Mouse (Mus musculus) kidney, adult 2 months (tissue): Measurements from ENCODE around the gene Galns. TPM values are rescaled to one million over a fixed set of nuclear protein-coding genes. Genes with fewer than 3 reads are reported as not detected.

Source experiments
- DNase-seq: peaks from one replicate; pipeline ENCODE4 v3.0.0; 2021
- H3K27ac ChIP-seq: fragments of 200-500 bp; 2 replicates; pipeline ENCODE4 v1.5.1; 2012; ENCODE audit warnings: low read depth, low read length, control low read depth, inconsistent platforms; ENCODE audit not compliant: insufficient read depth
- H3K27me3 ChIP-seq: fragments of 200-500 bp; replicated peaks from 2 replicates; pipeline ENCODE4 v1.6.1; 2012; ENCODE audit warnings: mild to moderate bottlenecking, moderate library complexity, low read length, inconsistent platforms; ENCODE audit not compliant: control insufficient read depth, insufficient read depth
- H3K36me3 ChIP-seq: fragments of 200-500 bp; 2 replicates; pipeline ENCODE4 v1.6.1; 2012; ENCODE audit warnings: mild to moderate bottlenecking, moderate library complexity, low read length, inconsistent platforms; ENCODE audit not compliant: control insufficient read depth, insufficient read depth
- H3K4me1 ChIP-seq: fragments of 200-500 bp; 2 replicates; pipeline ENCODE4 v1.6.1; 2011; ENCODE audit warnings: low read length; ENCODE audit not compliant: control insufficient read depth, insufficient read depth
- H3K4me3 ChIP-seq: fragments of 200-500 bp; 2 replicates; pipeline ENCODE4 v1.5.1; 2011; ENCODE audit warnings: mild to moderate bottlenecking, low read depth, low read length, control low read depth; ENCODE audit not compliant: insufficient read depth
- CTCF ChIP-seq: fragments of 200-500 bp; conservative IDR thresholded peaks from 2 replicates; pipeline ENCODE4 v1.5.1; 2011; ENCODE audit warnings: low read depth, mild to moderate bottlenecking, control low read depth, low read length, moderate library complexity, mixed read lengths; ENCODE audit not compliant: insufficient read depth, insufficient read length
- POLR2A ChIP-seq: fragments of 200-500 bp; IDR thresholded peaks from one replicate; pipeline ENCODE4 v1.6.1; 2011; ENCODE audit warnings: low read depth, low read length, control low read depth
- WGBS: fragments of 180-500 bp; shearing (Covaris S2); methylation state at CpG from one replicate; pipeline ENCODE4 v1.1.7; 2018; 5-methylcytosine and 5-hydroxymethylcytosine counted together
- polyA plus RNA-seq: library from polyadenylated mRNA; depleted of rRNA; stranded (reverse); fragments of >200 nt; gene quantifications from 2 replicates; pipeline ENCODE4 v1.2.3, GENCODE M21; 2012

Galns gene
- polyA plus RNA-seq, 1 experiment = 36.2 TPM

- no peak overlapping the region for H3K4me3 ChIP-seq
- H3K27ac ChIP-seq = no peak overlapping the region
- no peaks in the 10 kb centered on the region for H3K36me3 ChIP-seq
- 55% methylated on average over 7 of the region's 7 CpGs for WGBS
- H3K27me3 ChIP-seq = no peaks in the 10 kb centered on the region
- TF ChIP-seq POLR2A (no peak), CTCF (no peak)
- H3K4me1 ChIP-seq = peaks cover 19% of the 10 kb centered on the region
- DNase-seq = peak; percentile 32
These were observed 32.1 kb downstream of the Galns start for GRCm38 (mm10) chr8:122579196-122579595.

- H3K36me3 ChIP-seq = no peaks in the 10 kb centered on the region
- no peak for DNase-seq
- H3K27me3 ChIP-seq = no peaks in the 10 kb centered on the region
- H3K4me1 ChIP-seq = peaks cover 19% of the 10 kb centered on the region
- no peak overlapping the region for H3K27ac ChIP-seq
- TF ChIP-seq CTCF (no peak), POLR2A (no peak)
- no peak overlapping the region; the same call in 1 of the 2 replicates for H3K4me3 ChIP-seq
- WGBS = 45% methylated on average over 10 of the region's 10 CpGs
These were observed 34.1 kb downstream of the Galns start for GRCm38 (mm10) chr8:122577116-122577515.

- peak; percentile 98 for DNase-seq
- no peaks in the 10 kb centered on the region for H3K27me3 ChIP-seq
- WGBS = under 1% methylated on average over 39 of the region's 39 CpGs
- peak within 1 kb of the TSS; percentile 19; the same call in 1 of the 2 replicates for H3K27ac ChIP-seq
- H3K4me3 ChIP-seq = peak within 1 kb of the TSS; percentile 68
- H3K4me1 ChIP-seq = peaks cover 19% of the 10 kb centered on the region
- TF ChIP-seq POLR2A (peak; percentile 71), CTCF (no peak)
- H3K36me3 ChIP-seq = no peaks in the 10 kb centered on the region
These were observed 34.6 kb downstream of the Galns start, which contains the start of gene Aprt for GRCm38 (mm10) chr8:122576648-122577022. Gene Aprt (minus strand): TSS chr8:122576909.

- WGBS = 17% methylated on average over 21 of the region's 21 CpGs
- no peak for DNase-seq
- Histone ChIP-seq H3K27me3 (no peaks in the 10 kb centered on the region), H3K36me3 (no peaks in the 10 kb centered on the region), H3K4me3 (peak overlapping the region; percentile 68), H3K27ac (peak overlapping the region; percentile 19; the same call in 1 of the 2 replicates), H3K4me1 (peaks cover 19% of the 10 kb centered on the region)
- TF ChIP-seq POLR2A (no peak), CTCF (no peak)
These were observed 35.3 kb downstream of the Galns start for GRCm38 (mm10) chr8:122575735-122576647.

GRCm38 (mm10) chr8:122575286-122575685, 36.0 kb downstream of the Galns start:
- TF ChIP-seq POLR2A (no peak), CTCF (no peak)
- no peaks in the 10 kb centered on the region for H3K36me3 ChIP-seq
- H3K4me1 ChIP-seq = peaks cover 19% of the 10 kb centered on the region
- peak overlapping the region; percentile 68; the same call in 1 of the 2 replicates for H3K4me3 ChIP-seq
- H3K27ac ChIP-seq = no peak overlapping the region
- DNase-seq = no peak
- H3K27me3 ChIP-seq = no peaks in the 10 kb centered on the region
- WGBS = 46% methylated on average over 8 of the region's 8 CpGs

GRCm38 (mm10) chr8:122574667-122575251, 36.5 kb downstream of the Galns start:
- TF ChIP-seq POLR2A (no peak), CTCF (no peak)
- peaks cover 19% of the 10 kb centered on the region for H3K4me1 ChIP-seq
- no peaks in the 10 kb centered on the region for H3K27me3 ChIP-seq
- 27% methylated on average over 10 of the region's 10 CpGs for WGBS
- no peaks in the 10 kb centered on the region for H3K36me3 ChIP-seq
- H3K27ac ChIP-seq = peak overlapping the region; percentile 7; the same call in 1 of the 2 replicates
- DNase-seq = peak; percentile 67
- H3K4me3 ChIP-seq = no peak overlapping the region

GRCm38 (mm10) chr8:122574264-122574663, 37.0 kb downstream of the Galns start:
- WGBS = 21% methylated on average over 3 of the region's 3 CpGs
- no peaks in the 10 kb centered on the region for H3K36me3 ChIP-seq

More at GRCm38 (mm10) chr8:122574264-122574663, 37.0 kb downstream of the Galns start:
- TF ChIP-seq POLR2A (no peak), CTCF (no peak)
- H3K4me1 ChIP-seq = peaks cover 19% of the 10 kb centered on the region
- no peak for DNase-seq
- no peaks in the 10 kb centered on the region for H3K27me3 ChIP-seq
- no peak overlapping the region for H3K4me3 ChIP-seq
- no peak overlapping the region for H3K27ac ChIP-seq
